12 mouse cellular contexts compared by ENCODE assay signal in genomic region chr9:52680036-52680435, GRCm38 (mm10). TPM values are rescaled to one million over a fixed set of nuclear protein-coding genes. Genes with fewer than 3 reads are reported as not detected.
DNase-seq lines count a peak whose midpoint lies in the region; ATAC-seq and TF ChIP-seq lines count a peak whose summit lies in the region.
"Had no signal": no experiment of that assay in that cellular context is flagged by ENCODE, and none has a peak within 500 bp of the region (broad histone marks: within the 10 kb centered on the region; RNA-seq: fewer than 3 reads in every experiment).

No protein-coding gene starts in this region.

- peak; percentile 31 for DNase-seq in layer of hippocampus, adult 11-12 months (ENCODE audit: low spot score)
- no peak for DNase-seq in layer of hippocampus, adult 9-10 months (ENCODE audit: low spot score)
- DNase-seq in midbrain, postnatal 0 days (ENCODE audit: low spot score), result no peak
- no peak for DNase-seq in kidney, postnatal 14 days
- DNase-seq in adrenal gland, postnatal 10 days, result no peak
- no peak for DNase-seq in retina, embryonic 14.5 days (ENCODE audit: low spot score)
- DNase-seq: adrenal gland, postnatal 25 days; gastrocnemius, postnatal 25 days; thymus, postnatal 4 days had no signal

- no peak overlapping the region for H3K27ac ChIP-seq in embryonic facial prominence, embryonic 12.5 days
- peak overlapping the region; percentile 92 for H3K27ac ChIP-seq in hindbrain, embryonic 15.5 days (replicated peaks)
- H3K27ac ChIP-seq in midbrain, postnatal 0 days (ENCODE audit: low read depth, low read length), result peak overlapping the region; percentile 74
- H3K27ac ChIP-seq: limb, embryonic 15.5 days had no signal

- H3K36me3 ChIP-seq in embryonic facial prominence, embryonic 12.5 days, result no peaks in the 10 kb centered on the region
- H3K36me3 ChIP-seq in hindbrain, embryonic 15.5 days, result no peaks in the 10 kb centered on the region
- no peaks in the 10 kb centered on the region for H3K36me3 ChIP-seq in midbrain, postnatal 0 days (ENCODE audit: insufficient read depth, low read length)
- H3K36me3 ChIP-seq: limb, embryonic 15.5 days had no signal

- H3K4me3 ChIP-seq in embryonic facial prominence, embryonic 12.5 days, result no peak overlapping the region
- peak overlapping the region; percentile 78 for H3K4me3 ChIP-seq in hindbrain, embryonic 15.5 days
- peak overlapping the region; percentile 79 for H3K4me3 ChIP-seq in midbrain, postnatal 0 days (ENCODE audit: low read depth, low read length)

- H3K27me3 ChIP-seq in embryonic facial prominence, embryonic 12.5 days, result peaks cover 49% of the 10 kb centered on the region
- no peaks in the 10 kb centered on the region for H3K27me3 ChIP-seq in hindbrain, embryonic 15.5 days
- H3K27me3 ChIP-seq in midbrain, postnatal 0 days (ENCODE audit: insufficient read depth, low read length), result no peaks in the 10 kb centered on the region

- peak overlapping the region; percentile 72 for H3K4me2 ChIP-seq in embryonic facial prominence, embryonic 12.5 days (replicated peaks)
- H3K4me2 ChIP-seq in hindbrain, embryonic 15.5 days, result peak overlapping the region; percentile 90
- H3K4me2 ChIP-seq in midbrain, postnatal 0 days (ENCODE audit: low read depth, low read length, poor library complexity, severe bottlenecking), result peak overlapping the region; percentile 94

- H3K9me3 ChIP-seq in embryonic facial prominence, embryonic 12.5 days, result no peaks in the 10 kb centered on the region
- no peaks in the 10 kb centered on the region for H3K9me3 ChIP-seq in hindbrain, embryonic 15.5 days
- no peaks in the 10 kb centered on the region for H3K9me3 ChIP-seq in midbrain, postnatal 0 days (ENCODE audit: low read length)
- H3K9me3 ChIP-seq: limb, embryonic 15.5 days had no signal

- peaks cover 10% of the 10 kb centered on the region for H3K4me1 ChIP-seq in embryonic facial prominence, embryonic 12.5 days
- peaks cover 20% of the 10 kb centered on the region for H3K4me1 ChIP-seq in hindbrain, embryonic 15.5 days (replicated peaks)
- no peaks in the 10 kb centered on the region for H3K4me1 ChIP-seq in midbrain, postnatal 0 days (ENCODE audit: insufficient read depth, low read length)

- WGBS in embryonic facial prominence, embryonic 12.5 days, result 62% methylated on average over 5 of the region's 5 CpGs
- 35% methylated on average over 5 of the region's 5 CpGs for WGBS in hindbrain, embryonic 15.5 days
- WGBS in midbrain, postnatal 0 days, result 55% methylated on average over 5 of the region's 5 CpGs

- H3K9ac ChIP-seq in embryonic facial prominence, embryonic 12.5 days, result no peak overlapping the region
- peak overlapping the region; percentile 79 for H3K9ac ChIP-seq in hindbrain, embryonic 15.5 days
- peak overlapping the region; percentile 87 for H3K9ac ChIP-seq in midbrain, postnatal 0 days (replicated peaks; ENCODE audit: low read length, poor library complexity, severe bottlenecking)

- TF ChIP-seq CTCF in midbrain, postnatal 0 days (IDR thresholded peaks at IDR 0.05), result no peak

- ATAC-seq in embryonic facial prominence, embryonic 12.5 days (ENCODE audit: insufficient number of reproducible peaks, insufficient read depth, low FRiP score, low TSS enrichment), result no peak
- ATAC-seq in hindbrain, embryonic 15.5 days (ENCODE audit: low FRiP score, low read depth), result no peak
- no peak for ATAC-seq in midbrain, postnatal 0 days (ENCODE audit: low FRiP score)

RNA-seq across cellular contexts. Expression of gene AI593442, which starts 0.5 kb away (rescaled TPM):
- 2.3 and 2.4 TPM in 2 replicates for polyA plus RNA-seq in embryonic facial prominence, embryonic 12.5 days (2016; fragmentation: Nextera tagmentation; extraction: Ambion mirVana)
- polyA plus RNA-seq in hindbrain, embryonic 15.5 days (2015; fragmentation: Nextera tagmentation; extraction: Ambion mirVana), result 74.6 and 79.1 TPM in 2 replicates
- total RNA-seq in midbrain, postnatal 0 days (2014; rRNA removed), result 37.9 and 44.9 TPM in 2 replicates
- 78.0 and 78.9 TPM in 2 replicates for polyA plus RNA-seq in midbrain, postnatal 0 days (2015; fragmentation: Nextera tagmentation; extraction: Ambion mirVana)
- total RNA-seq in adrenal gland, postnatal 10 days (2021), result under 1 TPM; 0.12 to 0.15 TPM

Comparison
In these comparisons a context has a peak if more than half of its experiments do, and no peak if none do; other contexts are left out.
1. RNA of gene AI593442, which starts 0.5 kb away (polyA plus RNA-seq): 74.6 to 79.1 TPM in hindbrain, embryonic 15.5 days and 78.0 to 78.9 TPM in midbrain, postnatal 0 days; 2.3 to 2.4 TPM in embryonic facial prominence, embryonic 12.5 days; every median in the first group is over 10 times any median in the second.
2. Peak in every context shown above with its lines, with median percentiles within 50 percentile points of each other: H3K4me2 ChIP-seq.